Mouse (Mus musculus): Measurements from ENCODE around the gene Stpg1. TPM values are rescaled to one million over a fixed set of nuclear protein-coding genes. Genes with fewer than 3 reads are reported as not detected.

Stpg1 gene
- total RNA-seq (2021), result 1 to 10 TPM; 1.7 to 1.8 TPM
- long read RNA-seq, experiment 1, partial matches to known transcripts, result 1 of 1 reads
- long read RNA-seq, experiment 1, other reads (novel, unspliced or antisense), result 0 of 1 reads
- long read RNA-seq, experiment 2, partial matches to known transcripts, result 1 of 1 reads
- long read RNA-seq, experiment 2, other reads (novel, unspliced or antisense), result 0 of 1 reads

DNA sequence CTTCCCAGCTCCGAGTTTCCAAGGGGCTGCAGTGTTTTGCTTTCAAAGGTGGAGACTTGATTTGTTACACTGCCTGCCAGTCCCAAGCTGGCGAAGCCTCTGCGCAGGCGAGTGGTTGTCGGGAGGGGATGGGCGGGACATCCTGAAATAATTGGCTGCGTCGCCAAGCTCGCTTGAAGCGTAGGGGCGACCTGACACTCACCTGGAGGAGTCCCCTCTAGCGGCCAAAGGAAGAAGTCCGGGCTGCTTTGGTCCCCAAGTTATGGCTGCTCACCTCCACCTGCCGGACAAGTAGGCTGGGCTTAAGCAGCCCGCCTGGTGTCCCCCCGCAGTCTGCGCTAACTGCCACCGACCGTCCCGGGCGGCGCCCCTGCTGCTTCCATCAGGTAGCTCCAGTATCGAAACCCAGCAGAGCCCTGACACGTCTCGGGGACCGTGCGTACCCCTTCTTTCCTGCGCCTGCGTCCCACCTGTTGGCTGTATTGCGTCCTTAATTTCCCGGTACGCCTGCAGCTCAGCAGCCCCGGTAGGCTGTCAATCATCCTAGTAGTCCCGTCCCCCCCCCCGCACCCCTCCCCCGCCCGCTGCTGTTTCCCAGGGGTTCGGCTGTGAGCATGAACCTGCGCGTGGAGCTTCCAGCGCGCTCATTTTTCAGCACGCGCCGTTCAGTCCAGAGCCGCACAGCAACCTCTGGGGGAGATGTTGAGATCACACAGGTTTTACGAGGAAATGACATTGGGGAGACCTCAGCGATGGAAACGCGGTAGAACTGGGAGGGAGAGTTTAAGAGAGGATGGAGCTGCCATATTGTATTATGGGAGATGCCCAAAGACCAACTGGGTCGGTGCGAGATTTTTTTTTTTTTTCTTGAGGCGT, at the start of gene Stpg1, which contains the start of gene Nipal3:
TSS of gene Stpg1 (plus strand) at position 270 of the 876 bp plus-strand sequence.
TSS of gene Nipal3 (minus strand) at position 518 of the 876 bp plus-strand sequence.
- DNase-seq (ENCODE audit: low spot score in 2 of 2), result peak; percentile 83 to 93

GRCm38 (mm10) chr4:135451360-135452015, 43.1 kb upstream of the Stpg1 start:
- no peak for DNase-seq (ENCODE audit: low spot score in 2 of 2)

- no peak for DNase-seq (ENCODE audit: low spot score in 2 of 2)
Observed at GRCm38 (mm10) chr4:135453164-135453563, 41.4 kb upstream of the Stpg1 start.

- DNase-seq (ENCODE audit: low spot score in 2 of 2), result no peak
Observed at GRCm38 (mm10) chr4:135453572-135453971, 41.0 kb upstream of the Stpg1 start.

DNA sequence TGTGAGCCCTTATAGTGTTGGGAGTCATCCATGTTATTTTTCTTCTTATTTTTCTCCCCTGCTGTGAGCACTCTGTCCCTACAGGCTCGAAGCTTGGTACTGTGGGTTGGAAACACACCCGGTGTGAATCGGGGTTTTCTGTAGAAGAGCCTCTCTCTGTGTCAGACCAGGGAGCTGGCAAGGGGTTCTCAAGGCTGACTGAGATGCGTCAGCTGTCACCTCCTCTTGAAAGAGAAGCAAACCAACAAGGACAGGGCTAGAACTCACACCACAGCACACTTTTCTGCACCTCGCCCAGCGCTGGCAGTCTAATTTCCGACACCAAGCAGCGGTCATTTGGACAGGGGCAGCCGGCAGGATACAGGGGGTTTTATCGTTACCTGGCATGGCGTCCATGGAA, 31.2 kb upstream of the Stpg1 start:
- DNase-seq (ENCODE audit: low spot score in 2 of 2), result no peak

- DNase-seq (ENCODE audit: low spot score in 2 of 2), result no peak
Observed at GRCm38 (mm10) chr4:135477851-135478250, 16.7 kb upstream of the Stpg1 start.

- no peak for DNase-seq (ENCODE audit: low spot score in 2 of 2)
Observed at GRCm38 (mm10) chr4:135480370-135480769, 14.2 kb upstream of the Stpg1 start.

GRCm38 (mm10) chr4:135485086-135485485, 9.5 kb upstream of the Stpg1 start:
- DNase-seq (ENCODE audit: low spot score in 2 of 2), result no peak

DNA sequence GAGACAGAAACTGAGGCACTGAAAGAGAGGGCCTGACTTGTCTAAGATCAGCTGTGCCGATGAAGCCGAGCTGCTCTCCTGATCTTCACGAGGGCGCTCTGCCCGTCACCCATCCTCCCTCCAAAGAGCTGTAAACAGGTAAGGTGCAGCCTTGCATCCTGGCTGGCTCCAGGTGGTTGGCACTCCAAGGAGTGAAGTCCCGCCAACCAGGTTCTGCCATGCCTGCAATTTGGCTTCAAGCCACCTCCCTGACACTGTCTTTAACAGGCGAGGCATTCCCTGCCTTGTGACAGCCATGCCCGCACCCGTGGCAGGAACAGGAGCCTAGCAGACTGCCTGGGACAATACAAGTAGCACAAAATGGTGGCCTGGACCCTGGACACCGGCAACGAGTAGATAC, 8.2 kb upstream of the Stpg1 start:
- DNase-seq (ENCODE audit: low spot score in 2 of 2), result no peak

GRCm38 (mm10) chr4:135489256-135489655, 5.3 kb upstream of the Stpg1 start:
- DNase-seq (ENCODE audit: low spot score in 2 of 2), result no peak

DNA sequence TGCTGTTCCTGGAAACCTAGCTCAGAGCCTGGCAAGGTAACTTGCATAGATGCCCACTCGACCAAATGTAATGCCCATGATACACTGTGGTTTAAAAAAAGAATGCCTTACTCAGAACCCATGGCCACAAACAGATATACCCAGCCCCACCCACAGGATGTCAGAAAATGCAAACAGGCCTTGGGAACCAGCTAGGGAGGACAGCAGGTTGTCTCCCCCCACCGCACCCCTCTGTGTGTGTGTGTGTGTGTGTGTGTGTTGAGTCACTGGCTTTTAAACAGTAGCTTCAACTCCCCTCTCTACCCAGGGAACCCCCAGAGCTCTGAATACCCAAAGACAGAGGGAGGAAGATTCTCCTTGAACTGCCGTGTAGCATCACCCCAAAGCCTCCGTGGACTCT, 1.3 kb upstream of the Stpg1 start:
- DNase-seq (ENCODE audit: low spot score in 2 of 2), result no peak

GRCm38 (mm10) chr4:135493691-135494520, 684 bp upstream of the Stpg1 start:
- DNase-seq (ENCODE audit: low spot score in 2 of 2), result peak; percentile 33 to 34

DNA sequence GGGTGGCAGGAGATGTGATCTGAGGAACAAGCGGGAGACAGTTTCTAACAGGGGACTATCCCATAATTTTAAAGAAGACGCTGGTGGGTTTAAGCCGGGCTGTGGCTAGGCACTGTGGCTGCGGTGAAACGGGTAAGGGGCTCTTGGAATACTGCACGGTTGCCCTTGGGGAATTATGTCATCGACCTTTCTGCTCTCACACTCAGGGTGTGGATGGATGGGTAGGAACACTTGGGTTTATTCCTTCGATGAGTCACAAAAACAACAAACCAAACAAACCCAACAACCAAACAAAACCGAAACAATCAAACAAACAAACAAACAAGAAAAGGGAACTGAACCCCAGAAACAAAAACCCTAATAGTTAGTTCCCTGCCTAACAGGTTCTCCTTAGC, 804 bp downstream of the Stpg1 start:
- no peak for DNase-seq (ENCODE audit: low spot score in 2 of 2)

- peak in 1 of 2 experiments; percentile 19 for DNase-seq (ENCODE audit: low spot score in 2 of 2)
Observed at GRCm38 (mm10) chr4:135495810-135496209, 1.2 kb downstream of the Stpg1 start.

DNA sequence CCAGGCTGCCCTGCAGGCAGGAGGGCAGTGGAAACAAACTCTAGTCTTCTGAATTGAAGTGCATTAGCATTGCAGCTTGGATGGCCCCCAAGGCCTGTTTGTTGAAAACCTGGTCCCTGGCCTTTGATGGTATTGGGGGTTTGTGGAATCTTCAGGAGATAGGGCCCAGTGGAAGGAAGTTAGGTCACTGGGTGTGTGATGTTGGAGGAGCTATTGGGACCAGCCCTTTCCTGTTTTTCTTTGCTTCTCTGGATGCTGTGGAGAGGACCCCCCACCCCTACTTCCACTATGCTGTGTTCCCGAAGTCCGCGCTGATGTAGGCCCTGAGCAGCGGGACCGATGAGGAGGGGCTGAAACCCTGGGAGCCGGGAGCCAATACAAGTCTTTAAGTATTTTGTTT, 3.5 kb downstream of the Stpg1 start:
- no peak for DNase-seq (ENCODE audit: low spot score in 2 of 2)

- DNase-seq (ENCODE audit: low spot score in 2 of 2), result no peak
Observed at GRCm38 (mm10) chr4:135499831-135500230, 5.2 kb downstream of the Stpg1 start.

DNA sequence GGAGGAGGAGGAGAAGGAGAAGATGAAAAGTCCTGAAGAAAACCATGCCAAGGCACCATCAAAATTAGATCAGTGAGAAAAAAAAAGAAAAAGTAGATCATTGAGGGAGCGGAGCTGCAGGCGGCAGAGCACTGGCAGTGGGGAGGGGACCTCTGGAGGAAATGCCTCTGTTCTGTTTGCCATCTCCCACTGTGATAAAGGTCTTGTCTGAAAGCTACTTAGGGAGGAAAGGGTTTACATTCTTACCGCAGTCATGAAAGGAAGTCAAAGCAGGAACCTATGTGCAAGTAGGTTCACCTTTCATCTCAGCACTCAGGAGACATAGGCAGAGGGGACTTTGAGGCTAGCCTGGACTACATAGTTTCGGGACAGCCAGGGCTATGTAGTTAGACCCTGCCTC, 7.0 kb downstream of the Stpg1 start:
- no peak for DNase-seq (ENCODE audit: low spot score in 2 of 2)

DNA sequence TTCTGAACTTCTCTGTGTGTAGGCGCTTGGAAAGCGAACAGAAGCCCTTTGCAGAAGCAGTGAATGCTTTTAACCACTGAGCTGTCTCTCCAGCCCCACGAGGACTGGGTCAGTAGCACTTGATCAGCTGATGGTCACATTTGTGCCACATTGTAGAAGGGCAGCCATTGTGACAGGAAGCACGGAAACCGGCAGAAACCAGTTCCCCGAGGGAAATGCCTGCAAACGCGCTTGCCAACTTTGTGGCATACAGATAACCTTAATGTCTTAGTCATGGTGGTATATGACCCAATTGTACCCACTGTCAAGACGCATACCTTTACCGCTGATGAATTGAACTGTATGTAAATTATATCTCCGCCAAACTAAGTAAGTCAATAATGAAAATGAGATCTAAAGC, 11.2 kb downstream of the Stpg1 start:
- no peak for DNase-seq (ENCODE audit: low spot score in 2 of 2)

- peak; percentile 67 for DNase-seq (ENCODE audit: low spot score in 2 of 2)
Observed at GRCm38 (mm10) chr4:135507547-135508350, 13.2 kb downstream of the Stpg1 start.

DNA sequence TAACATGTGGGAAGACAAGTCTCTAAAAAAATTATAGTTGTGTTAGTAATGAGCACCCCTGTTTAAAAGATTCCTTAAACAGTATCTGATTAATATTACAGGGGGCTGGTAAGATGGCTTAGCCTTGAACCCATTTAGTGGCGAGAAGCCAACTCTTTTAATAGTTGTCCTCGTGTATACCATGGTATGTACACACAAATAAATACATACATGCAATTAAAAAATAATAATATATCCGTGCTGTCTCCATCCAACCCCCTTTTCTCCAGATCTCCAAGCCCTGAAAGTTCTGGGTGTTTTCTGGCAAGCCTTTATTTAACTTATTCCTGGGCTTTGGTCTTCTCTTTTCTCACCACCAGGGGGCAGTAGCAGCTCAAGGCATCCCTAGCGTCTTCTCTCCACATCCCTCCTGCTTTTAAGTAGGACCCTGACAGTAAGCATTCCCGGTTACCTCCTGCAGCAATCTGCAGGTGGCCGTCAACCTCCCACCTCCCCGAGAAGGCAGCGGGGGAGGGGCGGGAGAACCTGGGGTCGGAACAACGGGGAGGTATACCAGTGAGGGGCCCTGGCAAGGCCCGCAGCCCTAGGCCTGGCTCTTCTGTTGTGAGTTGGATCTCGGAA, 13.9 kb downstream of the Stpg1 start:
- peak; percentile 64 to 86 for DNase-seq (ENCODE audit: low spot score in 2 of 2)
